Comparison of ENCODE assay signal across 8 mouse cellular contexts in the genomic region with DNA sequence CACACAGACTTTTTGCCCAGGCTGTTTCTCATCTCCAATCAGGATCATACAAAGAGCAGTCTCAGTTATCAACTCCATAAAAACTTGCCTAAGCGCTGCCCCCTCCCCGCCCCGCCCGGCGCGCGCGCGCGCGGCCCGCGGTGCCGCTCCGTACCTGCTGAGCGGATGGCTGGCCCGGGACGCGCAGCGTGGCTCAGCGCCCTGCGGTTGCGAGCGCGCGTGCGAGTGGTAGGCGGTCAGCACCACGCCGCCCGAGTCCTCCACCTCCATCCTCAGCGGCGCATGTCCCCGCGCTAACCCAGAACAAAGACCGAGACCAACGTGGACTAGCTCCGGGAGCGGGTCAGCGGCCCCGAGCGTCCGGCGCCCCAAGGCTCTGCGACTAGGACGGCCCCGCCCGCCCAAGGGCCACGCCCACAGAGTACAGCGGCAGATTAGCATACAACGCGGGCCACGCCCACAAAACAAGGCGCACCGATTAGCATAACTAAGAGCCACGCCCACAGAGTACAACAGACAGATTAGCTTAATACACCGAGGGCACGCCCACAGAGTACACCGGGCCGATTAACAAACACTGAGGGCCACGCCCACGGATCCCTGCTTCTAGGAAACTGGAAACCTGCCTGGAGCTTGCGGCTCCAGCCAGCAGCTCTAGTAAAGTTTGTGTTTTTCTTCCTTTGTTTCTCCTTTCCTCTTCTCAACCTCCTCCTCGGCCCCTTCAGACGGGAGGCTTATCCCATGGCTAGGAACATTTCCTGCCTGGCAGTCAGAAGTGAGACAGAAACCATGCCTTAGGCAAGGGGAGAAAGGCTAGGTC. TPM values are rescaled to one million over a fixed set of nuclear protein-coding genes. Genes with fewer than 3 reads are reported as not detected.
DNase-seq lines count a peak whose midpoint lies in the region; ATAC-seq lines count a peak whose summit lies in the region.

A gene (minus strand): TSS at position 380 of the 820 bp plus-strand sequence.

- WGBS in hindbrain, embryonic 12.5 days = under 1% methylated on average over 62 of the region's 65 CpGs

- ATAC-seq in hindbrain, embryonic 12.5 days (ENCODE audit: low FRiP score) = peak; percentile 96

- no peaks in the 10 kb centered on the region for H3K36me3 ChIP-seq in hindbrain, embryonic 12.5 days

- no peaks in the 10 kb centered on the region for H3K27me3 ChIP-seq in hindbrain, embryonic 12.5 days

- peaks cover 12% of the 10 kb centered on the region for H3K4me1 ChIP-seq in hindbrain, embryonic 12.5 days

- H3K4me3 ChIP-seq in hindbrain, embryonic 12.5 days = peak within 1 kb of the TSS; percentile 76

- peak within 1 kb of the TSS; percentile 86 for H3K27ac ChIP-seq in hindbrain, embryonic 12.5 days

- H3K9ac ChIP-seq in hindbrain, embryonic 12.5 days = peak within 1 kb of the TSS; percentile 69

- H3K4me2 ChIP-seq in hindbrain, embryonic 12.5 days (replicated peaks) = peak within 1 kb of the TSS; percentile 82

- H3K9me3 ChIP-seq in hindbrain, embryonic 12.5 days (replicated peaks) = no peaks in the 10 kb centered on the region

- DNase-seq in R1 (ENCODE audit: low read depth, low spot score) = peak; percentile 100
- DNase-seq in cerebellum, postnatal 10 days = peak; percentile 78 to 85
- DNase-seq in frontal cortex, postnatal 14 days (ENCODE audit: low spot score in 2 of 2) = peak; percentile 26 to 39
- peak; percentile 10 to 40 for DNase-seq in layer of hippocampus, postnatal 14 days (ENCODE audit: low spot score in 2 of 2)
- peak; percentile 98 for DNase-seq in lung, postnatal 10 days
- DNase-seq in ovary, postnatal 14 days (ENCODE audit: low spot score) = peak; percentile 86
- DNase-seq in thymus, postnatal 10 days (ENCODE audit: low spot score in 2 of 2) = peak; percentile 17 to 18

RNA-seq across cellular contexts. Expression of the gene that starts here (rescaled TPM):
- 40.9 and 44.2 TPM in 2 replicates for polyA plus RNA-seq in hindbrain, embryonic 12.5 days (2016; fragmentation: Nextera tagmentation; extraction: Ambion mirVana)
- total RNA-seq in layer of hippocampus, postnatal 14 days (2021) = under 1 TPM; 0.45 to 0.99 TPM

Comparison
In these comparisons a context has a peak if more than half of its experiments do, and no peak if none do; other contexts are left out.
1. Peak in every context shown above with its lines: DNase-seq, ATAC-seq, H3K4me3 ChIP-seq and H3K27ac ChIP-seq.
2. Peak in DNase-seq in layer of hippocampus, postnatal 14 days; RNA of the gene not detected or under 1 TPM.
3. DNase-seq: peak in every context shown above with its lines; median percentile 100 in R1; 98 in lung, postnatal 10 days; 86 in ovary, postnatal 14 days; 82 in cerebellum, postnatal 10 days; 32 in frontal cortex, postnatal 14 days; 25 in layer of hippocampus, postnatal 14 days; 18 in thymus, postnatal 10 days.